Mouse (Mus musculus): ENCODE measurements around the gene Exoc3l.

- TF ChIP-seq CTCF (IDR thresholded peaks at IDR 0.05) (no peak), POLR2A (IDR thresholded peaks at IDR 0.05; ENCODE audit: insufficient read depth, low read depth, low read length) (no peak), EP300 (IDR thresholded peaks at IDR 0.05; ENCODE audit: insufficient read depth, low read depth, low read length) (no peak)
Measured at GRCm38 (mm10) chr8:105303396-105303795, 7.5 kb upstream of the Exoc3l start.
